Mouse (Mus musculus): ENCODE results near the gene Aptx. TPM values are rescaled to one million over a fixed set of nuclear protein-coding genes. Genes with fewer than 3 reads are reported as not detected.

Gene Aptx
- polyA plus RNA-seq, 1 experiment from 2014 or later, result 21.2 TPM

- Histone ChIP-seq H3K27ac (replicated peaks) (peak overlapping the region; percentile 98), H3K36me3 (ENCODE audit: control insufficient read depth, insufficient read depth, low read length) (no peaks in the 10 kb centered on the region; the same call in 1 of the 2 replicates), H3K4me1 (replicated peaks; ENCODE audit: control insufficient read depth, insufficient read depth) (peaks cover 10% of the 10 kb centered on the region), H3K9me3 (ENCODE audit: control insufficient read depth, low read length) (no peaks in the 10 kb centered on the region), H3K27me3 (ENCODE audit: control insufficient read depth, insufficient read depth, low read length) (no peaks in the 10 kb centered on the region), H3K4me2 (replicated peaks; ENCODE audit: low read depth) (peak overlapping the region; percentile 72), H3K4me3 (ENCODE audit: low read depth, low read length) (0 out of 2 replicates have a peak overlapping the region, but pooled peaks have one; percentile 62), H3K9ac (ENCODE audit: low read length) (no peak overlapping the region)
- TF ChIP-seq EP300 (optimal IDR thresholded peaks at IDR 0.05) (no peak), CTCF (IDR thresholded peaks at IDR 0.05; ENCODE audit: low read depth) (no peak)
- DNase-seq (ENCODE audit: low spot score) (peak; percentile 67), ATAC-seq (ENCODE audit: low FRiP score, low TSS enrichment) (peak; percentile 30)
- 55% methylated on average over 3 of the region's 3 CpGs for WGBS
These were observed 1.2 kb downstream of the Aptx start for GRCm38 (mm10) chr4:40701796-40702195.

GRCm38 (mm10) chr4:40700216-40700615 is 2.8 kb downstream of the Aptx start:
- ATAC-seq (ENCODE audit: low FRiP score, low TSS enrichment) (peak; percentile 65), DNase-seq (ENCODE audit: low spot score) (peak; percentile 57)
- TF ChIP-seq EP300 (optimal IDR thresholded peaks at IDR 0.05) (no peak), CTCF (IDR thresholded peaks at IDR 0.05; ENCODE audit: low read depth) (no peak)
- Histone ChIP-seq H3K9ac (ENCODE audit: low read length) (no peak overlapping the region), H3K4me3 (ENCODE audit: low read depth, low read length) (no peak overlapping the region), H3K4me2 (replicated peaks; ENCODE audit: low read depth) (no peak overlapping the region), H3K27me3 (ENCODE audit: control insufficient read depth, insufficient read depth, low read length) (no peaks in the 10 kb centered on the region), H3K36me3 (ENCODE audit: control insufficient read depth, insufficient read depth, low read length) (peaks cover 3% of the 10 kb centered on the region; the same call in 1 of the 2 replicates), H3K9me3 (ENCODE audit: control insufficient read depth, low read length) (no peaks in the 10 kb centered on the region), H3K27ac (replicated peaks) (peak overlapping the region; percentile 56), H3K4me1 (replicated peaks; ENCODE audit: control insufficient read depth, insufficient read depth) (peaks cover 10% of the 10 kb centered on the region)
- WGBS, result 60% methylated on average over 8 of the region's 8 CpGs

- 80% methylated on average over 7 of the region's 7 CpGs for WGBS
- H3K27ac ChIP-seq (replicated peaks), result no peak overlapping the region
- H3K4me3 ChIP-seq (ENCODE audit: low read depth, low read length), result no peak overlapping the region
- H3K9me3 ChIP-seq (ENCODE audit: control insufficient read depth, low read length), result no peaks in the 10 kb centered on the region
- no peak overlapping the region for H3K4me2 ChIP-seq (replicated peaks; ENCODE audit: low read depth)
- DNase-seq (ENCODE audit: low spot score) (no peak), ATAC-seq (ENCODE audit: low FRiP score, low TSS enrichment) (no peak)
- TF ChIP-seq EP300 (optimal IDR thresholded peaks at IDR 0.05) (no peak), CTCF (IDR thresholded peaks at IDR 0.05; ENCODE audit: low read depth) (no peak)
- H3K4me1 ChIP-seq (replicated peaks; ENCODE audit: control insufficient read depth, insufficient read depth), result peaks cover 1% of the 10 kb centered on the region
- peaks cover 13% of the 10 kb centered on the region for H3K36me3 ChIP-seq (ENCODE audit: control insufficient read depth, insufficient read depth, low read length)
- no peaks in the 10 kb centered on the region for H3K27me3 ChIP-seq (ENCODE audit: control insufficient read depth, insufficient read depth, low read length)
- H3K9ac ChIP-seq (ENCODE audit: low read length), result no peak overlapping the region
These were observed 5.9 kb downstream of the Aptx start for GRCm38 (mm10) chr4:40697059-40697458.

- H3K27me3 ChIP-seq (ENCODE audit: control insufficient read depth, insufficient read depth, low read length), result no peaks in the 10 kb centered on the region
- no peaks in the 10 kb centered on the region for H3K9me3 ChIP-seq (ENCODE audit: control insufficient read depth, low read length)
- peaks cover 20% of the 10 kb centered on the region; the same call in 1 of the 2 replicates for H3K36me3 ChIP-seq (ENCODE audit: control insufficient read depth, insufficient read depth, low read length)
- H3K9ac ChIP-seq (ENCODE audit: low read length), result no peak overlapping the region
- no peak overlapping the region for H3K27ac ChIP-seq (replicated peaks)
- WGBS, result 79% methylated on average over 11 of the region's 11 CpGs
- no peaks in the 10 kb centered on the region for H3K4me1 ChIP-seq (replicated peaks; ENCODE audit: control insufficient read depth, insufficient read depth)
- H3K4me3 ChIP-seq (ENCODE audit: low read depth, low read length), result no peak overlapping the region
- H3K4me2 ChIP-seq (replicated peaks; ENCODE audit: low read depth), result no peak overlapping the region
- DNase-seq (ENCODE audit: low spot score), result no peak
- ATAC-seq (ENCODE audit: low FRiP score, low TSS enrichment), result no peak
- TF ChIP-seq EP300 (optimal IDR thresholded peaks at IDR 0.05) (no peak), CTCF (IDR thresholded peaks at IDR 0.05; ENCODE audit: low read depth) (no peak)
These were observed 11.9 kb downstream of the Aptx start for GRCm38 (mm10) chr4:40691100-40691499.

GRCm38 (mm10) chr4:40683306-40683705 is 19.7 kb downstream of the Aptx start:
- H3K36me3 ChIP-seq (ENCODE audit: control insufficient read depth, insufficient read depth, low read length), result peaks cover 6% of the 10 kb centered on the region; the same call in 1 of the 2 replicates
- ATAC-seq (ENCODE audit: low FRiP score, low TSS enrichment) (no peak), DNase-seq (ENCODE audit: low spot score) (no peak)
- H3K27ac ChIP-seq (replicated peaks), result no peak overlapping the region
- H3K27me3 ChIP-seq (ENCODE audit: control insufficient read depth, insufficient read depth, low read length), result no peaks in the 10 kb centered on the region
- no peak overlapping the region for H3K9ac ChIP-seq (ENCODE audit: low read length)
- no peaks in the 10 kb centered on the region for H3K9me3 ChIP-seq (ENCODE audit: control insufficient read depth, low read length)
- 97% methylated on average over 2 of the region's 2 CpGs for WGBS
- no peaks in the 10 kb centered on the region for H3K4me1 ChIP-seq (replicated peaks; ENCODE audit: control insufficient read depth, insufficient read depth)
- H3K4me2 ChIP-seq (replicated peaks; ENCODE audit: low read depth), result no peak overlapping the region
- TF ChIP-seq CTCF (IDR thresholded peaks at IDR 0.05; ENCODE audit: low read depth) (no peak), EP300 (optimal IDR thresholded peaks at IDR 0.05) (no peak)
- no peak overlapping the region for H3K4me3 ChIP-seq (ENCODE audit: low read depth, low read length)

GRCm38 (mm10) chr4:40682359-40682758 is 20.6 kb downstream of the Aptx start:
- Histone ChIP-seq H3K4me1 (replicated peaks; ENCODE audit: control insufficient read depth, insufficient read depth) (no peaks in the 10 kb centered on the region), H3K4me3 (ENCODE audit: low read depth, low read length) (no peak overlapping the region), H3K36me3 (ENCODE audit: control insufficient read depth, insufficient read depth, low read length) (peaks cover 3% of the 10 kb centered on the region; the same call in 1 of the 2 replicates), H3K27ac (replicated peaks) (no peak overlapping the region), H3K27me3 (ENCODE audit: control insufficient read depth, insufficient read depth, low read length) (no peaks in the 10 kb centered on the region), H3K9ac (ENCODE audit: low read length) (no peak overlapping the region), H3K4me2 (replicated peaks; ENCODE audit: low read depth) (no peak overlapping the region), H3K9me3 (ENCODE audit: control insufficient read depth, low read length) (no peaks in the 10 kb centered on the region)
- no peak for DNase-seq (ENCODE audit: low spot score)
- no peak for ATAC-seq (ENCODE audit: low FRiP score, low TSS enrichment)
- 72% methylated on average over 5 of the region's 5 CpGs for WGBS
- TF ChIP-seq EP300 (optimal IDR thresholded peaks at IDR 0.05), result no peak
- no peak for TF ChIP-seq CTCF (IDR thresholded peaks at IDR 0.05; ENCODE audit: low read depth)

All from stomach, postnatal 0 days (tissue).